Mouse (Mus musculus) brain, embryonic 14.5 days (tissue): ENCODE data around the gene Xirp1.

Experiments
- CTCF ChIP-seq: fragments of 200-500 bp; IDR thresholded peaks from 2 replicates; pipeline ENCODE4 v1.5.1; 2012; ENCODE audit warnings: inconsistent platforms, mild to moderate bottlenecking, moderate library complexity, borderline replicate concordance; ENCODE audit not compliant: insufficient read depth, insufficient read length; ENCODE audit errors: extremely low read depth
- POLR2A ChIP-seq: fragments of 200-500 bp; IDR thresholded peaks from 2 replicates; pipeline ENCODE4 v1.6.1; 2012; ENCODE audit warnings: mild to moderate bottlenecking, inconsistent platforms, borderline replicate concordance; ENCODE audit not compliant: poor library complexity, insufficient read depth, insufficient read length, severe bottlenecking; ENCODE audit errors: extremely low read depth

DNA sequence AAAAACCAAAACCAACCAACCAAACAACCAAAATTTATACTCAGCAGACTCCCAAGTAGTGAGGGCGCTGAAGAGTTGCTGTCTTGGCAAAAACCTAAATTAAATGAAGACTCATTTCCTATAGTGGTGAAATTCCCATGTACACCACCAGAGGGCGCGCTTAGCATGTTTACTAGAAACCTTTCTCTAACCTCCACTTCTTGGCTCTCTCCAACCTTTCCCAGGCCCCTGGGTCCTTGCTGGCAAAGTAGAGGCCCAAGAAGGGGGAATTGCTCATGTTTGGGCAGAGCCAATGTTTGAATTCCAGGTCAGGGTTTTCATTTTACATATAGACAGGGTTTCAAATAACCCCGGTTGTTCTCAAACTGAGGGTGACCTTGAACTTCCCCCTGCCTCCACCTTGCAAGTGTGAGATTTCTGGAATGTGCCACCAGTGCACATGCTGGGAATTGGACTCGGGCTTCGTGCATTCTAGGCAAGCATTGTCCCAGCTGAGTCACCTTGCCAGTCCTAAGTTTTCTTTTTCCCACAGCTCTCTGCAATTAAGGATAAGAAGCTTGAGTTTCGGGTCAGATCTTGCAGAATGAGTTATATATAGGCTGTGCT lies 3.0 kb downstream of the Xirp1 start:
- no peak for TF ChIP-seq POLR2A
- peak; percentile 64; the same call in 1 of the 2 replicates for TF ChIP-seq CTCF
